Mouse (Mus musculus) embryonic facial prominence, embryonic 14.5 days (tissue): ENCODE data around the gene Stox2. TPM values are rescaled to one million over a fixed set of nuclear protein-coding genes. Genes with fewer than 3 reads are reported as not detected.

Experiments
- ATAC-seq: fragments of 200-750 bp; cut with Nextera tagmentation; 2 replicates; pipeline ENCODE4 v1.8.0; 2017; ENCODE audit warnings: low read depth, moderate number of reproducible peaks, moderate TSS enrichment
- DNase-seq: peaks from one replicate; pipeline ENCODE4 v3.0.0-alpha.2; 2015; ENCODE audit warnings: low spot score
- H3K27ac ChIP-seq: fragments of 300-500 bp; sonication (generic); replicated peaks from 2 replicates; pipeline ENCODE4 v1.5.1; 2014; ENCODE audit warnings: low read depth, mild to moderate bottlenecking, low read length, moderate library complexity
- H3K27me3 ChIP-seq: fragments of 300-500 bp; sonication (generic); replicated peaks from 2 replicates; pipeline ENCODE4 v1.6.1; 2014; ENCODE audit warnings: low read length; ENCODE audit not compliant: control insufficient read depth, insufficient read depth
- H3K36me3 ChIP-seq: fragments of 300-500 bp; sonication (generic); 2 replicates; pipeline ENCODE4 v1.6.1; 2014; ENCODE audit warnings: low read length, mixed read lengths; ENCODE audit not compliant: control insufficient read depth, insufficient read depth
- H3K4me1 ChIP-seq: fragments of 300-500 bp; sonication (generic); 2 replicates; pipeline ENCODE4 v1.6.1; 2014; ENCODE audit warnings: antibody characterized with exemption, low read length; ENCODE audit not compliant: control insufficient read depth, insufficient read depth
- H3K4me2 ChIP-seq: fragments of 300-500 bp; sonication (generic); 2 replicates; pipeline ENCODE4 v1.6.1; 2014; ENCODE audit warnings: low read depth, mild to moderate bottlenecking, low read length, moderate library complexity, mixed read lengths
- H3K4me3 ChIP-seq: fragments of 300-500 bp; sonication (generic); 2 replicates; pipeline ENCODE4 v1.5.1; 2014; ENCODE audit warnings: low read depth, mild to moderate bottlenecking, low read length
- H3K9ac ChIP-seq: fragments of 300-500 bp; sonication (generic); 2 replicates; pipeline ENCODE4 v1.6.1; 2014; ENCODE audit warnings: low read depth, mild to moderate bottlenecking, low read length, moderate library complexity, mixed read lengths
- H3K9me3 ChIP-seq: fragments of 300-500 bp; sonication (generic); 2 replicates; pipeline ENCODE4 v1.6.1; 2016; ENCODE audit warnings: low read length; ENCODE audit not compliant: control insufficient read depth
- WGBS: fragments of 180-500 bp; shearing (Covaris S2); extraction: QIAGEN DNeasy Blood & Tissue Kit; methylation state at CpG from one replicate; pipeline ENCODE4 v1.1.7; 2014; 5-methylcytosine and 5-hydroxymethylcytosine counted together
- polyA plus RNA-seq: library from polyadenylated mRNA; unstranded; fragments of >200 nt; fragmentation: Nextera tagmentation; extraction: Ambion mirVana; gene quantifications from 2 replicates; pipeline ENCODE4 v1.2.1, GENCODE M21; 2014

Gene Stox2
- polyA plus RNA-seq, 1 experiment from 2014 or later: 14.2 TPM

GRCm38 (mm10) chr8:47391844-47392243 lies 54.3 kb downstream of the Stox2 start:
- no peak for ATAC-seq

GRCm38 (mm10) chr8:47389430-47389829 lies 56.7 kb downstream of the Stox2 start:
- Histone ChIP-seq H3K4me1 (peaks cover 2% of the 10 kb centered on the region; the same call in 1 of the 2 replicates), H3K9me3 (no peaks in the 10 kb centered on the region), H3K4me2 (no peak overlapping the region), H3K4me3 (no peak overlapping the region), H3K36me3 (no peaks in the 10 kb centered on the region), H3K27me3 (no peaks in the 10 kb centered on the region), H3K27ac (no peak overlapping the region), H3K9ac (no peak overlapping the region)
- DNase-seq: no peak
- 91% methylated on average over 3 of the region's 3 CpGs for WGBS
- no peak for ATAC-seq

More at GRCm38 (mm10) chr8:47391844-47392243, 54.3 kb downstream of the Stox2 start:
- Histone ChIP-seq H3K4me2 (no peak overlapping the region), H3K4me1 (no peaks in the 10 kb centered on the region), H3K27me3 (no peaks in the 10 kb centered on the region), H3K36me3 (no peaks in the 10 kb centered on the region), H3K4me3 (no peak overlapping the region), H3K9me3 (no peaks in the 10 kb centered on the region), H3K9ac (no peak overlapping the region), H3K27ac (no peak overlapping the region)
- no peak for DNase-seq
- whole genome bisulfite sequencing: 84% methylated on average over 10 of the region's 10 CpGs

- Histone ChIP-seq H3K4me1 (peaks cover 5% of the 10 kb centered on the region; the same call in 1 of the 2 replicates), H3K27me3 (no peaks in the 10 kb centered on the region), H3K4me3 (no peak overlapping the region), H3K36me3 (no peaks in the 10 kb centered on the region), H3K27ac (no peak overlapping the region), H3K4me2 (no peak overlapping the region), H3K9ac (no peak overlapping the region), H3K9me3 (no peaks in the 10 kb centered on the region)
- DNase-seq (no peak), ATAC-seq (no peak)
- WGBS: 73% methylated on average over 12 of the region's 12 CpGs
These were observed 58.0 kb downstream of the Stox2 start for GRCm38 (mm10) chr8:47388171-47388570.

- no peak overlapping the region for H3K27ac ChIP-seq
- H3K4me2 ChIP-seq: no peak overlapping the region
- peaks cover 8% of the 10 kb centered on the region; the same call in 1 of the 2 replicates for H3K4me1 ChIP-seq
- H3K9ac ChIP-seq: no peak overlapping the region
- H3K4me3 ChIP-seq: no peak overlapping the region
- H3K27me3 ChIP-seq: no peaks in the 10 kb centered on the region
- ATAC-seq: no peak
- DNase-seq: no peak
- H3K36me3 ChIP-seq: no peaks in the 10 kb centered on the region
- H3K9me3 ChIP-seq: no peaks in the 10 kb centered on the region
- WGBS: 59% methylated on average over 1 of the region's 1 CpGs
These were observed 60.4 kb downstream of the Stox2 start for GRCm38 (mm10) chr8:47385810-47386209.

- DNase-seq (peak; percentile 56), ATAC-seq (no peak; the same call in 1 of the 2 replicates)
- Histone ChIP-seq H3K9me3 (no peaks in the 10 kb centered on the region), H3K27ac (0 out of 2 replicates have a peak overlapping the region, but pooled peaks have one; percentile 6), H3K9ac (no peak overlapping the region), H3K27me3 (no peaks in the 10 kb centered on the region), H3K4me3 (no peak overlapping the region), H3K4me2 (no peak overlapping the region), H3K4me1 (peaks cover 14% of the 10 kb centered on the region; the same call in 1 of the 2 replicates), H3K36me3 (no peaks in the 10 kb centered on the region)
- 71% methylated on average over 5 of the region's 5 CpGs for WGBS
These were observed 62.0 kb downstream of the Stox2 start for GRCm38 (mm10) chr8:47384151-47384550.

- H3K9me3 ChIP-seq: no peaks in the 10 kb centered on the region
- DNase-seq (no peak), ATAC-seq (no peak)
- peaks cover 14% of the 10 kb centered on the region; the same call in 1 of the 2 replicates for H3K4me1 ChIP-seq
- no peaks in the 10 kb centered on the region for H3K27me3 ChIP-seq
- no peaks in the 10 kb centered on the region for H3K36me3 ChIP-seq
- no peak overlapping the region for H3K9ac ChIP-seq
- no peak overlapping the region for H3K4me3 ChIP-seq
- no peak overlapping the region for H3K27ac ChIP-seq
- H3K4me2 ChIP-seq: no peak overlapping the region
- WGBS: 76% methylated on average over 9 of the region's 9 CpGs
These were observed 62.5 kb downstream of the Stox2 start for GRCm38 (mm10) chr8:47383632-47384031.

GRCm38 (mm10) chr8:47381216-47381615 lies 64.9 kb downstream of the Stox2 start:
- H3K27me3 ChIP-seq: no peaks in the 10 kb centered on the region
- no peak for ATAC-seq
- peaks cover 14% of the 10 kb centered on the region; the same call in 1 of the 2 replicates for H3K4me1 ChIP-seq
- no peaks in the 10 kb centered on the region for H3K36me3 ChIP-seq
- DNase-seq: peak; percentile 68
- H3K9ac ChIP-seq: no peak overlapping the region
- H3K27ac ChIP-seq: no peak overlapping the region
- H3K4me2 ChIP-seq: no peak overlapping the region
- no peak overlapping the region for H3K4me3 ChIP-seq
- H3K9me3 ChIP-seq: no peaks in the 10 kb centered on the region
- 51% methylated on average over 3 of the region's 3 CpGs for WGBS

- WGBS: 65% methylated on average over 6 of the region's 6 CpGs
- Histone ChIP-seq H3K4me2 (no peak overlapping the region), H3K27ac (no peak overlapping the region), H3K9ac (no peak overlapping the region), H3K27me3 (no peaks in the 10 kb centered on the region), H3K36me3 (no peaks in the 10 kb centered on the region), H3K4me1 (peaks cover 14% of the 10 kb centered on the region; the same call in 1 of the 2 replicates), H3K9me3 (no peaks in the 10 kb centered on the region), H3K4me3 (no peak overlapping the region)
- DNase-seq (no peak), ATAC-seq (0 out of 2 replicates have a peak, but pooled peaks have one; percentile 17)
These were observed 65.4 kb downstream of the Stox2 start for GRCm38 (mm10) chr8:47380725-47381124.

- ATAC-seq: no peak
- 65% methylated on average over 3 of the region's 3 CpGs for whole genome bisulfite sequencing
- Histone ChIP-seq H3K4me3 (no peak overlapping the region), H3K9me3 (no peaks in the 10 kb centered on the region), H3K4me2 (no peak overlapping the region), H3K9ac (no peak overlapping the region), H3K27ac (no peak overlapping the region), H3K27me3 (no peaks in the 10 kb centered on the region), H3K4me1 (peaks cover 14% of the 10 kb centered on the region; the same call in 1 of the 2 replicates), H3K36me3 (no peaks in the 10 kb centered on the region)
- DNase-seq: peak; percentile 46
These were observed 66.1 kb downstream of the Stox2 start for GRCm38 (mm10) chr8:47380075-47380474.
